Mouse (Mus musculus): ENCODE measurements around the gene Gpr155.

GRCm38 (mm10) chr2:73363448-73363847, 22.9 kb downstream of the Gpr155 start:
- TF ChIP-seq POLR2A (IDR thresholded peaks at IDR 0.05; ENCODE audit: borderline replicate concordance, low read depth, low read length) (no peak), CTCF (IDR thresholded peaks at IDR 0.05; ENCODE audit: low read depth, low read length) (no peak)

Data from bone marrow macrophage, adult 2 months (primary cell).